Mouse (Mus musculus) hindbrain, embryonic 11.5 days (tissue): ENCODE measurements at regions not wholly inside any gene's neighbourhood (a gene's known extent, or its start where the extent isn't known, plus 50 kb on each side); places are given as distances from the start of the nearest gene placed in this dataset.

Experiments used
- ATAC-seq: fragments of 200-750 bp; cut with Nextera tagmentation; 2 replicates; pipeline ENCODE4 v1.8.0; 2017; ENCODE audit warnings: mild to moderate bottlenecking, moderate TSS enrichment, moderate library complexity; ENCODE audit not compliant: low FRiP score
- DNase-seq: peaks from one replicate; pipeline ENCODE4 v3.0.0-alpha.2; 2015; ENCODE audit warnings: low spot score
- H3K27ac ChIP-seq: fragments of 300-500 bp; sonication (generic); 2 replicates; pipeline ENCODE4 v1.5.1; 2014; ENCODE audit warnings: mild to moderate bottlenecking, low read depth, low read length
- H3K27me3 ChIP-seq: fragments of 300-500 bp; sonication (generic); 2 replicates; pipeline ENCODE4 v1.6.1; 2014; ENCODE audit warnings: mild to moderate bottlenecking, low read length, moderate library complexity, mixed read lengths; ENCODE audit not compliant: control insufficient read depth, insufficient read depth
- H3K36me3 ChIP-seq: fragments of 300-500 bp; sonication (generic); 2 replicates; pipeline ENCODE4 v1.6.1; 2014; ENCODE audit warnings: mild to moderate bottlenecking, low read length, moderate library complexity, mixed read lengths; ENCODE audit not compliant: control insufficient read depth, insufficient read depth
- H3K4me1 ChIP-seq: fragments of 300-500 bp; sonication (generic); replicated peaks from 2 replicates; pipeline ENCODE4 v1.6.1; 2014; ENCODE audit warnings: low read length, mixed read lengths; ENCODE audit not compliant: control insufficient read depth, insufficient read depth
- H3K4me2 ChIP-seq: fragments of 300-500 bp; sonication (generic); replicated peaks from 2 replicates; pipeline ENCODE4 v1.6.1; 2014; ENCODE audit warnings: mild to moderate bottlenecking, low read depth, low read length
- H3K4me3 ChIP-seq: fragments of 300-500 bp; sonication (generic); 2 replicates; pipeline ENCODE4 v1.5.1; 2014; ENCODE audit warnings: low read depth, low read length
- H3K9ac ChIP-seq: fragments of 300-500 bp; sonication (generic); 2 replicates; pipeline ENCODE4 v1.6.1; 2014; ENCODE audit warnings: low read depth, low read length
- H3K9me3 ChIP-seq: fragments of 300-500 bp; sonication (generic); 2 replicates; pipeline ENCODE4 v1.6.1; 2016; ENCODE audit warnings: low read length; ENCODE audit not compliant: control insufficient read depth
- WGBS: fragments of 180-500 bp; shearing (Covaris S2); extraction: QIAGEN DNeasy Blood & Tissue Kit; methylation state at CpG from one replicate; pipeline ENCODE4 v1.1.7; 2014; 5-methylcytosine and 5-hydroxymethylcytosine counted together

DNA sequence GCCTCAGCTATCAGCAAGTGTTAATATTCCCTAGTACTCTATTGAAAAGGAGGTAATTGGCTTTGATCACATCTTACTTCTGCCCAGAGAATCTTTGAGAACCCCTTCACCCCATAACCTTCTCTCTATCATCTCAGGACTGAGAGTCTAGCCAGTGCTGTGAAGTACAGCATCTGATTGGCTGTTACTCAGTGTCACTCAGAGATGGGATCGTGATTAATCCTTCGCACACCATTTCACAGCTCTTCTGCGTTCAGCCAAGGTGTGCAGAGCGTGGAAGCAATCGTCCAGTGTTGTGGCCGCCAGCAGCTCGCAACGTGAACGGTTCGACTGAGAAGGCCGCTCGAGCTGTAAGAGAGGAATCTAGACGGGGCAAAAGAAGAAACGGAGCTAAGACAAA, 87.9 kb upstream of the Ubl3 start:
- DNase-seq (no peak), ATAC-seq (no peak)
- no peak overlapping the region for H3K27ac ChIP-seq
- WGBS, result 46% methylated on average over 12 of the region's 14 CpGs
- H3K36me3 ChIP-seq, result no peaks in the 10 kb centered on the region
- no peak overlapping the region for H3K9ac ChIP-seq
- H3K4me1 ChIP-seq, result no peaks in the 10 kb centered on the region
- H3K4me2 ChIP-seq, result no peak overlapping the region
- no peak overlapping the region for H3K4me3 ChIP-seq
- no peaks in the 10 kb centered on the region for H3K27me3 ChIP-seq
- H3K9me3 ChIP-seq, result no peaks in the 10 kb centered on the region

DNA sequence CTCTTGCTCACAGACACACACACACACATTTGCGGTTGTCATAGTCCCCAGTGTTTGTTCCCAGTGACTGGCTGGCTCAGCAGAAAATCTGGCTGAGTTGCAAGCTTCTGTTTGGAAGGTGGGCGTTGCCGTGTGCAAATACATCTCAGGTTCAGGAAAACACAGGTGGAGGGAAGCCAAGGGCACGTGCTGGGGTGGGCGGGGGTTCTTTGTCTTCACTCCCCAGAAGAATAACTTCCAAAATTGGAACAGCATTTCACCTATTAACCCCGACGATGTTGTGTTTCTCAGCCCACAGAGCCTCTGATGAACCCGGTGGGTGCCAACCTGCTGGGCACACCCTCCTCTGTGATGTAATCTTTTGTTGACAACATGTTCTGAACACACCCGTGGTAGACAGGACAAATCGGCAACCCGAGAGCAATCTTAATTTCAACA, 82.3 kb upstream of the Ubl3 start:
- Histone ChIP-seq H3K4me2 (no peak overlapping the region), H3K9me3 (no peaks in the 10 kb centered on the region), H3K27ac (no peak overlapping the region), H3K36me3 (no peaks in the 10 kb centered on the region), H3K27me3 (no peaks in the 10 kb centered on the region), H3K4me1 (no peaks in the 10 kb centered on the region), H3K9ac (no peak overlapping the region), H3K4me3 (no peak overlapping the region)
- 78% methylated on average over 11 of the region's 11 CpGs for WGBS
- DNase-seq, result no peak
- no peak for ATAC-seq

DNA sequence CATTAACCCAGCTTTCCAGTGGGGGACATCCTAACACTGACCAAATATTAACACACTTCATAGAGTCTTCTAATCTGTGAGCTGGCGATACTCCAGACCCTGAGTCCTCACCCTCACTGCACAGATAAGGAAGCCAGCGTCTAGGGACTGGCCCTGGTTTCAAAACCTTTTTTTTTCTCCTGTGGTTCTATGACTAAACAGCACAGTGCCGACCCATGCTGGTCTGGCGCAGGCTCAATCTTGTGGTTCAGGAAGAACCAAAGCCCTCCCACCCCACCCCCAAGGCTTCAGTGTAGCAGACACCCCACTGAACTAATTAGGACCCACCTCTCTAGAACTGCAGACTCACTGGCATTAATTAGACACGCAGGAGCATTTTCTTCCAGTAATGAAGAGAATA, 81.4 kb upstream of the Ubl3 start:
- H3K9me3 ChIP-seq, result no peaks in the 10 kb centered on the region
- no peak for ATAC-seq
- H3K4me2 ChIP-seq, result no peak overlapping the region
- no peaks in the 10 kb centered on the region for H3K27me3 ChIP-seq
- no peaks in the 10 kb centered on the region for H3K4me1 ChIP-seq
- no peak overlapping the region for H3K4me3 ChIP-seq
- H3K36me3 ChIP-seq, result no peaks in the 10 kb centered on the region
- H3K9ac ChIP-seq, result no peak overlapping the region
- 77% methylated on average over 5 of the region's 5 CpGs for WGBS
- no peak for DNase-seq
- no peak overlapping the region for H3K27ac ChIP-seq

DNA sequence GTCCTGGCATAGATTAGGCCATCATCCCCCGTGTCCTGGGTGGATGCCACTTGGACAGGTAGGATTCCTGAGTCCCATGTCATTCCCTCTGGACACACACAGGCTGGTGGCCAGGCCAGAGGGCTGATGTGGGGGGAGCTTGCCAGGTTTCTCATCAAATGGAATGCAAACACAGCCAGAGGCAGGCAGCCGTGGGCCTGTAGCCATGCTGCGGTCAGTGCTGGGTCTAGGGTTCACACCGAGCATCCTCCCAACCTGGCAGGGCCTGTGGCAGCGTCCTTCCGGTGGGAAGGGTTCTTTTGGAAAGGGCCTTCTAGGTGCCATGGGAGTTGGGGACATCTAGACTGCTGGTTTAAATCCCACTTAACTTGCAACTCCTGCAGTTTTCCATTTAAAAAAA, 80.7 kb upstream of the Ubl3 start:
- Histone ChIP-seq H3K4me1 (no peaks in the 10 kb centered on the region), H3K4me2 (no peak overlapping the region), H3K4me3 (no peak overlapping the region), H3K9me3 (no peaks in the 10 kb centered on the region), H3K9ac (no peak overlapping the region), H3K27ac (no peak overlapping the region), H3K27me3 (no peaks in the 10 kb centered on the region), H3K36me3 (no peaks in the 10 kb centered on the region)
- DNase-seq (no peak), ATAC-seq (no peak)
- 79% methylated on average over 6 of the region's 6 CpGs for WGBS

DNA sequence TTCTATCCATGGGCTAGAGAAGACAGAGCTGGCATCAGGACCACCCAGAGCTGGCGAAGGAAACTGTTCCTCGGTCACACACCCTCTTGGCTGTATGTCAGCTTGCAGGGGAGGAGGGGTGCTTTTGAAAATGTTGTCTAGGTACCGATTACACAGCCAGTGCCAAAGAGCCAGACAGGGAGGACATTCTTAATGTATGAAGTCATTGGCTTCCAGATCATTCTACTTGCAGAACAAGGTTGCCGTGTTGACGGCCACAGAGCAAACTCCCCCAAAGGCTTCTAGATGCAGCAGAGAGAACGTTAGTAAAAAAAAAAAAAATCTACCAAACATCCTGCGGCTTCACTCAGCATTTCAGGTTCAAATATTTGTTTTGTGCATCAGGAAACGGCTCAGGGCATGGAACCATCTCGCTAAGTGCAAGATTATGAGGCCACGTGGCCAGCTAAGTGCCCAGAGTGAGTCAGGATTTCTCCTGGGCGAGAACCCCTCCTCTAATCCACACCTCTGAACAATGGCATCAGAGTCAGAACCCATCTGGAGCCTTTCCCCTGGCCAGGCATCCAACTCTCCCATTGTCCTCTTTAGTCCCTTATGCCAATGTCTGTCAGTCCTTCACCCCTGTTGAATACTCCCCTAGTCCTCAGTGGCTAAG, 80.1 kb upstream of the Ubl3 start:
- ATAC-seq (no peak), DNase-seq (no peak)
- Histone ChIP-seq H3K4me2 (no peak overlapping the region), H3K36me3 (no peaks in the 10 kb centered on the region), H3K27me3 (no peaks in the 10 kb centered on the region), H3K4me3 (no peak overlapping the region), H3K9me3 (no peaks in the 10 kb centered on the region), H3K9ac (no peak overlapping the region), H3K27ac (no peak overlapping the region), H3K4me1 (no peaks in the 10 kb centered on the region)
- WGBS, result 79% methylated on average over 11 of the region's 11 CpGs

DNA sequence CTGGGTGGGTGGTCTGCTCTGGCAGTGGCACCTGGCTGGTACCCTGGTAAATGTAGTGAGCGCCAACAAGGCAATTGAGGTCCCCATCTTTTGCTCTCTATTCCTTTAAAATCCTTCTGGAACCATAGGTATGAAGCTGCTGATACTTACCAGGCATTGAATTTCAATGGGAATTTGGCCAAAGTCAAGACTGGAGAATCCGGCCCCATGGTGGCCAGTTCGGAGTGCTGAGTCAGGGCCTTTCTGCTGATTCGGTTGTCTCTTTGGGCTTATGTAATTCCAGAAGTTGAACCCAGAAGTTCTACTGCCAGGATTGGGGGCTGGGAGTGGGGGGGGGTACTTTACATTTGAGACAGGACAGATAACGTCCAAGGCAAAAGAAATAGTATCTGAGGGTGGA, 79.0 kb upstream of the Ubl3 start:
- Histone ChIP-seq H3K4me3 (no peak overlapping the region), H3K27me3 (no peaks in the 10 kb centered on the region), H3K36me3 (no peaks in the 10 kb centered on the region), H3K4me2 (no peak overlapping the region), H3K4me1 (no peaks in the 10 kb centered on the region), H3K27ac (no peak overlapping the region), H3K9me3 (no peaks in the 10 kb centered on the region), H3K9ac (no peak overlapping the region)
- DNase-seq (no peak), ATAC-seq (no peak)
- 86% methylated on average over 5 of the region's 5 CpGs for WGBS

DNA sequence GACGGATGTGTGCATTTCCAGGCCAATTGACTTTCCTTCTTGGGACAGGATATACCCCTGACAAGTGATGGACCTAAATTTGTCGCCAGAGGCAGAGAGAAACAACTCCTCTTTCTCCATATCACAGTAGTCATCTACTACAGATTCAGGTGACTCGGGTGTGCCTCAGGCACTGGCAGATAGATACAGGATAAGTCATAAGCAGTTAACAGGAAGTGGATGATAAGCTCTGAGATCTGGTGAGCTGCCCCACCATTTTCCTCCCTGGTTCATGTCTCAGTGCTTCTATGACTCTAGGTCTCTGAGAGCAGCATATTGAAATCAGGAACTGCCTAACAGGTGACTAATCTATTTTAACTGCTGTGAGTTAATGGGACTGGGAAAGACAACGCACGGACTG, 73.4 kb upstream of the Ubl3 start:
- H3K4me3 ChIP-seq, result no peak overlapping the region
- DNase-seq (no peak), ATAC-seq (no peak)
- H3K4me2 ChIP-seq, result no peak overlapping the region
- H3K4me1 ChIP-seq, result 0 out of 2 replicates have a peak, but pooled peaks cover 2% of the 10 kb centered on the region
- H3K27me3 ChIP-seq, result no peaks in the 10 kb centered on the region
- no peak overlapping the region for H3K27ac ChIP-seq
- WGBS, result 87% methylated on average over 5 of the region's 5 CpGs
- no peaks in the 10 kb centered on the region for H3K36me3 ChIP-seq
- H3K9me3 ChIP-seq, result no peaks in the 10 kb centered on the region
- no peak overlapping the region for H3K9ac ChIP-seq

DNA sequence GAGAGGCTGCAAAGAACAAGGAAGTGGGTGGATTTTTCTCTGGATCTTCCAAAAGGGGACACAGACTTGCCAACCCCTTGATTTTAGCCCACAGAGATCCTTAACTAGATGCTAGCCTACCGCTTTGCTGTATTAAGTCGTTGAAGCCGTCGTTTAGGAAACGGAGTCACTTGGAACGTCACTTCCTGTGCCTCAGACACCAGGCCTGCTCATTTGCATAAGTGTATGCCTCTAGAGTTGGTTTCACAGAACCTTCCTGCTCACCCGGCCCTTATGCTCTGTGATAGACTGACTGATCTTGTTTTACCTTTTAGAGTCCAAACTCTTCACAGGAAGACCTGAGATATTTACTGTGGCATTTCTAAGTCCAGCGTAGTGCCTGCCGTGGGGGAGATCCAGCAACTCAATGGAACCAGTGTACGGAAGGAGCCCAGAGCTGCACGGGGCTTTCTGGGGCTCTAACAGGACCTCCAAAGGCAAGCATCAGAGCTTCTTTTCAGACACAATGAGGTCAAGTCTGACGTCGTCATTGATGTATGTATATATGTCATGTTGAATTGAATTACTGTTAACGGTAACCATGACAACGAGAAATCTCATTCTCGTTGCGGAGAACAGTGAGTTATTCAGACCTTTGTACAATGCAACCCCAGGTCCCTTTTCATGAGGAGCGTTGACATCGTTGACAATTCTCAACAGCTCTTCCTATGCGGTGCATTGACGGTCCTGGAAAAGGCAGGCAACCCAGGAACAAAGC, 72.2 kb upstream of the Ubl3 start:
- H3K36me3 ChIP-seq, result no peaks in the 10 kb centered on the region
- DNase-seq, result peak; percentile 65
- 64% methylated on average over 21 of the region's 21 CpGs for WGBS
- H3K9ac ChIP-seq, result no peak overlapping the region
- peak overlapping the region; percentile 71 for H3K27ac ChIP-seq
- ATAC-seq, result peak; percentile 84
- H3K4me3 ChIP-seq, result no peak overlapping the region
- H3K4me2 ChIP-seq, result no peak overlapping the region
- H3K9me3 ChIP-seq, result no peaks in the 10 kb centered on the region
- no peaks in the 10 kb centered on the region for H3K27me3 ChIP-seq
- H3K4me1 ChIP-seq, result 0 out of 2 replicates have a peak, but pooled peaks cover 2% of the 10 kb centered on the region
